Comparison of ENCODE assay signal across 8 mouse cellular contexts in the genomic region with DNA sequence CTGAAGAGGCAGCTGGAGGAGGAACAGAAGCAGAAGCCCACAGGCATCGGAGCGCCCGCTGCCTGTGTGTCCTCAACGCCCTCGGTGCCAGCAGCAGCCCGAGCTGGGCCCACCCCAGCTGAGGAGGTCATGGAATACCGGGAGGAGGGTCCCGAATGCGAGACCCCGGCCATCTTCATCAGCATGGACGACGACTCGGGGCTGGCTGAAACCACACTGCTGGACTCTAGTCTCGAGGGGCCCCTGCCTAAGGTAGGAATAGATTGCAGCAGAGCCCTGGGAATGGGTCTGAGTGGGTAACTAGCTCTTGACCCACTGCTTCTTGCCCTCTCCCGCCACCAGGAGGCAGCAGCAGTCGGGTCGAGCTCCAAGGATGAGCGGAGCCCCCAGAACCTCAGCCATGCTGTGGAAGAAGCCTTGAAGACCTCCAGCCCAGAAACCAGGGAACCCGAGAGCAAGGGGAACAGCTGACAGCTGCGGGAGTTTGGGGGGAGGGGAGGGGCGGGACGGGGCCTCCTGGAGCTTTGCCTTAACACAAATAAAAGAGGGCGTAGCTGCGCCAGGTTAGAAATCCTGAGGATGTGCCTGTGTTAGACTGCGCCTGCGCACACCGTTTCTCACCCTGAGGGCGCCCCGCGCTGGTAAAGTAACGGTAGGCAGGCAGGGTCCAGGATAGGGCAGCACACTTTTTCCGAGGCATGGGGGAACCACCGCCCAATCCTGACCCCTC. TPM values are rescaled to one million over a fixed set of nuclear protein-coding genes. Genes with fewer than 3 reads are reported as not detected.
DNase-seq lines count a peak whose midpoint lies in the region; ATAC-seq and TF ChIP-seq lines count a peak whose summit lies in the region.

A gene (plus strand): TSS at position 644 of the 730 bp plus-strand sequence.

- H3K27ac ChIP-seq in kidney, adult 2 months (ENCODE audit: insufficient read depth, low read depth, low read length) = no peak within 1 kb of the TSS
- no peak within 1 kb of the TSS for H3K27ac ChIP-seq in hindbrain, embryonic 11.5 days (ENCODE audit: low read depth, low read length)
- H3K27ac ChIP-seq in liver, embryonic 14.5 days = no peak within 1 kb of the TSS

- ATAC-seq in hindbrain, embryonic 11.5 days (ENCODE audit: low FRiP score) = peak; percentile 80
- no peak for ATAC-seq in liver, embryonic 14.5 days (ENCODE audit: insufficient read depth)
- no peak for ATAC-seq in megakaryocyte-erythroid progenitor cell, adult 5-6 weeks (replicated peaks; ENCODE audit: low FRiP score, low TSS enrichment, poor library complexity, severe bottlenecking)

- no peaks in the 10 kb centered on the region for H3K9me3 ChIP-seq in hindbrain, embryonic 11.5 days (ENCODE audit: control insufficient read depth, low read length)
- H3K9me3 ChIP-seq in liver, embryonic 14.5 days (ENCODE audit: control insufficient read depth, low read length) = no peaks in the 10 kb centered on the region

- H3K9ac ChIP-seq in hindbrain, embryonic 11.5 days (ENCODE audit: low read depth, low read length) = peak within 1 kb of the TSS; percentile 46; the same call in 1 of the 2 replicates
- H3K9ac ChIP-seq in liver, embryonic 14.5 days (replicated peaks) = no peak within 1 kb of the TSS

- peaks cover 2% of the 10 kb centered on the region; the same call in 1 of the 2 replicates for H3K36me3 ChIP-seq in kidney, adult 2 months (ENCODE audit: control insufficient read depth, insufficient read depth, low read length)
- H3K36me3 ChIP-seq in hindbrain, embryonic 11.5 days (ENCODE audit: control insufficient read depth, insufficient read depth, low read length) = peaks cover 10% of the 10 kb centered on the region; the same call in 1 of the 2 replicates
- peaks cover 11% of the 10 kb centered on the region; the same call in 1 of the 2 replicates for H3K36me3 ChIP-seq in liver, embryonic 14.5 days (replicated peaks; ENCODE audit: control insufficient read depth, insufficient read depth, low read depth)
- peaks cover 2% of the 10 kb centered on the region for H3K36me3 ChIP-seq in splenic B cell, adult 2 months (ENCODE audit: control insufficient read depth, insufficient read depth, low read length, poor library complexity, severe bottlenecking)

- H3K4me3 ChIP-seq in kidney, adult 2 months (ENCODE audit: insufficient read depth, low read depth, low read length) = no peak within 1 kb of the TSS
- H3K4me3 ChIP-seq in hindbrain, embryonic 11.5 days (ENCODE audit: low read depth, low read length) = peak within 1 kb of the TSS; percentile 14; the same call in 1 of the 2 replicates
- H3K4me3 ChIP-seq in liver, embryonic 14.5 days (ENCODE audit: insufficient read depth in 1 of 2, low read depth in 2 of 2, low read length in 2 of 2) = no peak within 1 kb of the TSS

- peak; percentile 45; the same call in 1 of the 2 replicates for TF ChIP-seq CTCF in kidney, adult 2 months (conservative IDR thresholded peaks at IDR 0.05; ENCODE audit: insufficient read depth, insufficient read length, low read depth, low read length)
- TF ChIP-seq CTCF in liver, embryonic 14.5 days (IDR thresholded peaks at IDR 0.05; ENCODE audit: low read depth) = peak; percentile 69

- H3K4me1 ChIP-seq in kidney, adult 2 months (ENCODE audit: control insufficient read depth, insufficient read depth, low read length) = no peaks in the 10 kb centered on the region
- H3K4me1 ChIP-seq in hindbrain, embryonic 11.5 days (replicated peaks; ENCODE audit: control insufficient read depth, insufficient read depth, low read length) = no peaks in the 10 kb centered on the region
- no peaks in the 10 kb centered on the region for H3K4me1 ChIP-seq in liver, embryonic 14.5 days (replicated peaks; ENCODE audit: control insufficient read depth in 2 of 2, insufficient read depth in 2 of 2, low read length in 1 of 2)

- TF ChIP-seq EP300 in liver, embryonic 14.5 days (IDR thresholded peaks at IDR 0.05; ENCODE audit: low read depth) = no peak

- peak within 1 kb of the TSS; percentile 43 for H3K4me2 ChIP-seq in hindbrain, embryonic 11.5 days (replicated peaks; ENCODE audit: low read depth, low read length)
- no peak within 1 kb of the TSS for H3K4me2 ChIP-seq in liver, embryonic 14.5 days (ENCODE audit: low read depth)

- WGBS in kidney, adult 2 months = 34% methylated on average over 33 of the region's 33 CpGs
- WGBS in hindbrain, embryonic 11.5 days = 27% methylated on average over 27 of the region's 33 CpGs
- WGBS in liver, embryonic 14.5 days (ENCODE audit: insufficient replicate concordance) = 54% methylated on average over 33 of the region's 33 CpGs

- TF ChIP-seq POLR2A in kidney, adult 2 months (IDR thresholded peaks at IDR 0.05; ENCODE audit: low read depth, low read length) = no peak

- H3K27me3 ChIP-seq in kidney, adult 2 months (replicated peaks; ENCODE audit: control insufficient read depth, insufficient read depth, low read length) = no peaks in the 10 kb centered on the region
- H3K27me3 ChIP-seq in hindbrain, embryonic 11.5 days (ENCODE audit: control insufficient read depth, insufficient read depth, low read length) = no peaks in the 10 kb centered on the region
- no peaks in the 10 kb centered on the region for H3K27me3 ChIP-seq in liver, embryonic 14.5 days (ENCODE audit: control insufficient read depth, insufficient read depth, low read length)
- no peaks in the 10 kb centered on the region for H3K27me3 ChIP-seq in splenic B cell, adult 2 months (ENCODE audit: control insufficient read depth, insufficient read depth, low read length, poor library complexity, severe bottlenecking)

- no peak for DNase-seq in kidney, adult 2 months
- DNase-seq in kidney, adult 11 months = no peak
- peak; percentile 16 for DNase-seq in MN1 (ENCODE audit: low spot score)
- peak; percentile 58 for DNase-seq in embryo, embryonic 11.5 days (ENCODE audit: low read depth, low spot score)
- peak; percentile 83 for DNase-seq in hindbrain, embryonic 11.5 days (ENCODE audit: low spot score)
- DNase-seq in liver, embryonic 14.5 days (ENCODE audit: low read depth in 3 of 3, low spot score in 3 of 3) = no peak
- DNase-seq in splenic B cell, adult 2 months (ENCODE audit: low read depth, low spot score) = peak; percentile 45

RNA-seq across cellular contexts. Expression of the gene that starts here (rescaled TPM):
- polyA plus RNA-seq in kidney, adult 2 months (2012; rRNA removed) = 0.05 TPM in 2 replicates
- not detected in 2 replicates for polyA plus RNA-seq in hindbrain, embryonic 11.5 days (2014; fragmentation: Nextera tagmentation; extraction: Ambion mirVana)
- polyA plus RNA-seq in liver, embryonic 14.5 days (2012; rRNA removed) = not detected in 2 replicates
- not detected in 2 replicates for polyA plus RNA-seq in liver, embryonic 14.5 days (2014; fragmentation: Nextera tagmentation; extraction: Ambion mirVana)
- total RNA-seq in megakaryocyte-erythroid progenitor cell, adult 5-6 weeks (2014; fragmentation: Nextera tagmentation) = not detected in 2 replicates
- total RNA-seq in megakaryocyte-erythroid progenitor cell, adult 5-6 weeks (2017) = not detected in 2 replicates

Comparison
In these comparisons a context has a peak if more than half of its experiments do, and no peak if none do; other contexts are left out.
1. Peak in DNase-seq, ATAC-seq, H3K4me3 ChIP-seq, H3K9ac ChIP-seq and H3K4me2 ChIP-seq in hindbrain, embryonic 11.5 days; RNA of the gene not detected or under 1 TPM.
2. DNase-seq: peak in MN1 (single experiment), embryo, embryonic 11.5 days (single experiment) and splenic B cell, adult 2 months (single experiment); none in kidney, adult 2 months (single experiment), kidney, adult 11 months (single experiment) and liver, embryonic 14.5 days (0 of 3).